Mouse (Mus musculus): ENCODE measurements around the gene Lipt2.

Gene Lipt2

GRCm38 (mm10) chr7:100170756-100171155 is 11.7 kb downstream of the Lipt2 start:
- DNase-seq (ENCODE audit: low spot score in 2 of 2), result no peak

- no peak for DNase-seq (ENCODE audit: low spot score in 2 of 2)
These were observed 17.2 kb downstream of the Lipt2 start, which contains the start of gene Kcne3 for GRCm38 (mm10) chr7:100176269-100176668. TSS of gene Kcne3 (plus strand) at chr7:100176502.

- peak; percentile 47 to 56 for DNase-seq (ENCODE audit: low spot score in 2 of 2)
These were observed 19.2 kb downstream of the Lipt2 start for GRCm38 (mm10) chr7:100178016-100178890.

GRCm38 (mm10) chr7:100178891-100179233 is 19.8 kb downstream of the Lipt2 start:
- DNase-seq (ENCODE audit: low spot score in 2 of 2), result no peak

- DNase-seq (ENCODE audit: low spot score in 2 of 2), result no peak
These were observed 20.3 kb downstream of the Lipt2 start for GRCm38 (mm10) chr7:100179394-100179793.

- DNase-seq (ENCODE audit: low spot score in 2 of 2), result no peak
These were observed 20.8 kb downstream of the Lipt2 start for GRCm38 (mm10) chr7:100179836-100180407.

GRCm38 (mm10) chr7:100181176-100181575 is 22.1 kb downstream of the Lipt2 start:
- DNase-seq (ENCODE audit: low spot score in 2 of 2), result no peak

- no peak for DNase-seq (ENCODE audit: low spot score in 2 of 2)
These were observed 22.5 kb downstream of the Lipt2 start for GRCm38 (mm10) chr7:100181614-100182013.

GRCm38 (mm10) chr7:100182388-100182787 is 23.3 kb downstream of the Lipt2 start:
- DNase-seq (ENCODE audit: low spot score in 2 of 2), result no peak

GRCm38 (mm10) chr7:100187601-100188000 is 28.5 kb downstream of the Lipt2 start:
- DNase-seq (ENCODE audit: low spot score in 2 of 2), result no peak

- DNase-seq (ENCODE audit: low spot score in 2 of 2), result no peak
These were observed 31.1 kb downstream of the Lipt2 start for GRCm38 (mm10) chr7:100190167-100190566.

GRCm38 (mm10) chr7:100190778-100191177 is 31.7 kb downstream of the Lipt2 start:
- DNase-seq (ENCODE audit: low spot score in 2 of 2), result no peak

GRCm38 (mm10) chr7:100201191-100201590 is 42.1 kb downstream of the Lipt2 start:
- no peak for DNase-seq (ENCODE audit: low spot score in 2 of 2)

GRCm38 (mm10) chr7:100203616-100204015 is 44.5 kb downstream of the Lipt2 start:
- DNase-seq (ENCODE audit: low spot score in 2 of 2), result no peak

GRCm38 (mm10) chr7:100204871-100205270 is 45.8 kb downstream of the Lipt2 start:
- no peak for DNase-seq (ENCODE audit: low spot score in 2 of 2)

GRCm38 (mm10) chr7:100206144-100206543 is 47.1 kb downstream of the Lipt2 start:
- no peak for DNase-seq (ENCODE audit: low spot score in 2 of 2)

- DNase-seq (ENCODE audit: low spot score in 2 of 2), result no peak
These were observed 48.8 kb downstream of the Lipt2 start for GRCm38 (mm10) chr7:100207886-100208285.
